Mouse (Mus musculus): Measurements from ENCODE around the gene Pacrg. TPM values are rescaled to one million over a fixed set of nuclear protein-coding genes. Genes with fewer than 3 reads are reported as not detected.

Gene Pacrg
- polyA plus RNA-seq, 1 experiment, result 5.5 TPM

DNA sequence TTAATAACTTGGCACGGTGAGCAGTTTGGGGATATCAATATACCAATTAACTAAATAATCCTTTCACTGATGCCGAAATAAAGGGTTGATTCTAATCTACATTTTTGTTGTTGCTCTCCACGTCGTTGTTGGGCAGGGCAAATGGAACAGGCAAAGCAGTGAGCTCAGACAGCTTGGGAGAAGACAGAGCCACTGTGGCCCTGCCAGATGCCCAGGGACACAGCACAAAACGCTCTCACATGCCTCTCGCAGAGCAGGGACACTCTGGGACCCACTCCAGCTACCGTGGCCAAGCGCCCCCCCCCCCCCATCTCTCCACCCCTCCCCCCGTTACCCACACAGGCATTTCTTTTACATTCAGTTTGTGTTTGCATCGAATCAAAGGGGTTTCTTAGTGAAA is 332.6 kb downstream of the Pacrg start:
- H3K79me3 ChIP-seq (ENCODE audit: low read depth), result no peaks in the 10 kb centered on the region
- TF ChIP-seq FOSL1 (IDR thresholded peaks at IDR 0.05; ENCODE audit: insufficient read depth, low read length, poor library complexity, severe bottlenecking), result no peak
- TF ChIP-seq USF1 (IDR thresholded peaks at IDR 0.05; ENCODE audit: low read depth), result no peak
- TF ChIP-seq CTCF (IDR thresholded peaks at IDR 0.05; ENCODE audit: control insufficient read depth, insufficient read depth, insufficient read length), result no peak
- no peak for TF ChIP-seq MYOD1 (IDR thresholded peaks at IDR 0.05; ENCODE audit: control insufficient read depth, insufficient read length, low read depth)
- TF ChIP-seq CEBPB (IDR thresholded peaks at IDR 0.05; ENCODE audit: low read depth), result no peak
- no peak for TF ChIP-seq MYOG (IDR thresholded peaks at IDR 0.05; ENCODE audit: control insufficient read depth, extremely low read depth, insufficient read length)
- no peak for TF ChIP-seq MAX (IDR thresholded peaks at IDR 0.05)
- no peaks in the 10 kb centered on the region for H3K79me2 ChIP-seq (ENCODE audit: control insufficient read depth, insufficient read depth)
- no peaks in the 10 kb centered on the region for H3K27me3 ChIP-seq (ENCODE audit: control insufficient read depth, insufficient read depth, insufficient read length)
- no peak overlapping the region for H3ac ChIP-seq (ENCODE audit: control insufficient read depth, insufficient read length, low read depth)
- H3K4me3 ChIP-seq (ENCODE audit: insufficient read depth, poor library complexity, severe bottlenecking), result no peak overlapping the region
- no peaks in the 10 kb centered on the region for H3K36me3 ChIP-seq (ENCODE audit: control insufficient read depth, insufficient read depth)

DNA sequence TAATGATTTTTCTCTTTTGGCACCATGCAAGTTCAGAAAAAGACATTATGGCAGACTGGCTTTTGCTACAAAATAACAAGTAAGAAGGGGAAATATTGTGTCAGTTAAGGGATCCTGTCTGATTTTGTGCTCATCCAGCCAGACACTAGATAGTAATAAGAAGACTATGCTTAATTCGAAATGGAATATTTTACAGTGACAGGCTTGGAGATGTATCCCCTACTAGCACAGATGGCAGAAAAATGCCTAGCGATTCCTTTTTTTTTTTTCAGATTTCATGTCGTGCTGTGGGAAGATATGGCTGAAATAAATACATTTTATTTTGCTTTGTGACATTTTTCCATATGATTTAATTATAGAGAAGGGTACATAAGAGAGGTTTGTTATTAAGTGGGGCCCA is 333.2 kb downstream of the Pacrg start:
- TF ChIP-seq FOSL1 (IDR thresholded peaks at IDR 0.05; ENCODE audit: insufficient read depth, low read length, poor library complexity, severe bottlenecking) (no peak), CTCF (IDR thresholded peaks at IDR 0.05; ENCODE audit: control insufficient read depth, insufficient read depth, insufficient read length) (no peak)
- no peak overlapping the region for H3K4me3 ChIP-seq (ENCODE audit: insufficient read depth, poor library complexity, severe bottlenecking)

DNA sequence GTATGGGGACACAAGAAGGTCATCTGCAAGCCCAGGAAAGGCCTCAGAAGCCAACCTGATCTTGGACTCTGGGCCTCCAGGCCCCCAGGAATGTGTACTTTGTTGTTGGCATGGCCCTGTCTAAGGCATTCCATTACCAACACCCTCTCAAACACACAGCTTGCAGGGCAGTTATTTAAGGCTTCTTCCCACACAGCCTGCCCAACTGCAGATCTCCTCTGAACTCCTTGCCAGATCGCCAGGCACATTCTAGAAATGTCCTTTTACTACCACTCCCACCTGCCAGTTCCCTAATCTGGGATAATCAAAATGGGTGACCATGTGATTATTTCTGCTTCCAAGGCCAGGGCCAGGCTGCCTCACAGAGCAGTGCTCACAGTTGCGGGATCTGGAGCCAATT is 338.7 kb downstream of the Pacrg start:
- H3K27me3 ChIP-seq (ENCODE audit: control insufficient read depth, insufficient read depth, insufficient read length), result no peaks in the 10 kb centered on the region
- no peak overlapping the region for H3ac ChIP-seq (ENCODE audit: control insufficient read depth, insufficient read length, low read depth)
- no peaks in the 10 kb centered on the region for H3K79me3 ChIP-seq (ENCODE audit: low read depth)
- TF ChIP-seq FOSL1 (IDR thresholded peaks at IDR 0.05; ENCODE audit: insufficient read depth, low read length, poor library complexity, severe bottlenecking) (no peak), MYOG (IDR thresholded peaks at IDR 0.05; ENCODE audit: control insufficient read depth, extremely low read depth, insufficient read length) (no peak), USF1 (IDR thresholded peaks at IDR 0.05; ENCODE audit: low read depth) (no peak), MAX (IDR thresholded peaks at IDR 0.05) (no peak), MYOD1 (IDR thresholded peaks at IDR 0.05; ENCODE audit: control insufficient read depth, insufficient read length, low read depth) (no peak), CEBPB (IDR thresholded peaks at IDR 0.05; ENCODE audit: low read depth) (no peak), CTCF (IDR thresholded peaks at IDR 0.05; ENCODE audit: control insufficient read depth, insufficient read depth, insufficient read length) (no peak)
- no peaks in the 10 kb centered on the region for H3K79me2 ChIP-seq (ENCODE audit: control insufficient read depth, insufficient read depth)
- H3K4me3 ChIP-seq (ENCODE audit: insufficient read depth, poor library complexity, severe bottlenecking), result no peak overlapping the region
- H3K36me3 ChIP-seq (ENCODE audit: control insufficient read depth, insufficient read depth), result no peaks in the 10 kb centered on the region

More for the DNA sequence above, 333.2 kb downstream of the Pacrg start:
- H3K79me3 ChIP-seq (ENCODE audit: low read depth), result no peaks in the 10 kb centered on the region
- H3K36me3 ChIP-seq (ENCODE audit: control insufficient read depth, insufficient read depth), result no peaks in the 10 kb centered on the region
- no peaks in the 10 kb centered on the region for H3K27me3 ChIP-seq (ENCODE audit: control insufficient read depth, insufficient read depth, insufficient read length)
- no peak overlapping the region for H3ac ChIP-seq (ENCODE audit: control insufficient read depth, insufficient read length, low read depth)
- H3K79me2 ChIP-seq (ENCODE audit: control insufficient read depth, insufficient read depth), result no peaks in the 10 kb centered on the region

DNA sequence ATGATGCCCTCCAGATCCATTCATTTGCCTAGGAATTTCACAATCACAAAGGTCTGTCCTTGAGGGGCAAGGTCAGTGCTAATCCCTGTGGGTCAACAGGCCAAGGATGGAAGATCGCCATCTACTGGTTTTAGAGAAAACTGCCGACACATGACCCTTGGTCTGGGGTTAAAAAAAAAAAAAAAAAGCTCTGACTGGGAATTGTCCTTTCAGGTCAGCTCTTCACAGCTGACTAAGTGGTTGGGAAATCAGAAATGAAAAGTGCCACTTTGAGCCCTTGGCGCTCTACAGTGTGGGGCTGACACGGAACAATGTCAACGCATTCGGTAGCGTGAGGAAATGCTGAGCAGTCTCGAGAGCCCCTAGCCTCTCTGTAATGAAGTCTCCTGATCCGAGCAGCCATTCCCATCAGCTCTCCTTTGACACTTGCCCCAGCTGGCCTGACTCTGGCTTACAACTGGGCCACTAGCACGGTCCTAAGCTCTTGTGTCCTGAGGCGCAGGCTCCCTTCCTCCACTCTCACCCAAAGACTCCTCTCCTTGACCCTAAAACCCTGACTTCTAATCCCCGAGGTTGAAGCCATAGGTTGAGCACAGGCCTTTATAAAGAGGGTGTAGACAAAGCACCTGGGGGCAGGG is 339.2 kb downstream of the Pacrg start:
- Histone ChIP-seq H3K79me2 (ENCODE audit: control insufficient read depth, insufficient read depth) (no peaks in the 10 kb centered on the region), H3K4me3 (ENCODE audit: insufficient read depth, poor library complexity, severe bottlenecking) (no peak overlapping the region), H3ac (ENCODE audit: control insufficient read depth, insufficient read length, low read depth) (no peak overlapping the region), H3K36me3 (ENCODE audit: control insufficient read depth, insufficient read depth) (no peaks in the 10 kb centered on the region), H3K79me3 (ENCODE audit: low read depth) (no peaks in the 10 kb centered on the region), H3K27me3 (ENCODE audit: control insufficient read depth, insufficient read depth, insufficient read length) (no peaks in the 10 kb centered on the region)
- no peak for TF ChIP-seq MAX (IDR thresholded peaks at IDR 0.05)
- no peak for TF ChIP-seq MYOG (IDR thresholded peaks at IDR 0.05; ENCODE audit: control insufficient read depth, extremely low read depth, insufficient read length)
- no peak for TF ChIP-seq CEBPB (IDR thresholded peaks at IDR 0.05; ENCODE audit: low read depth)
- no peak for TF ChIP-seq MYOD1 (IDR thresholded peaks at IDR 0.05; ENCODE audit: control insufficient read depth, insufficient read length, low read depth)
- peak; percentile 2 for TF ChIP-seq CTCF (IDR thresholded peaks at IDR 0.05; ENCODE audit: control insufficient read depth, insufficient read depth, insufficient read length)

DNA sequence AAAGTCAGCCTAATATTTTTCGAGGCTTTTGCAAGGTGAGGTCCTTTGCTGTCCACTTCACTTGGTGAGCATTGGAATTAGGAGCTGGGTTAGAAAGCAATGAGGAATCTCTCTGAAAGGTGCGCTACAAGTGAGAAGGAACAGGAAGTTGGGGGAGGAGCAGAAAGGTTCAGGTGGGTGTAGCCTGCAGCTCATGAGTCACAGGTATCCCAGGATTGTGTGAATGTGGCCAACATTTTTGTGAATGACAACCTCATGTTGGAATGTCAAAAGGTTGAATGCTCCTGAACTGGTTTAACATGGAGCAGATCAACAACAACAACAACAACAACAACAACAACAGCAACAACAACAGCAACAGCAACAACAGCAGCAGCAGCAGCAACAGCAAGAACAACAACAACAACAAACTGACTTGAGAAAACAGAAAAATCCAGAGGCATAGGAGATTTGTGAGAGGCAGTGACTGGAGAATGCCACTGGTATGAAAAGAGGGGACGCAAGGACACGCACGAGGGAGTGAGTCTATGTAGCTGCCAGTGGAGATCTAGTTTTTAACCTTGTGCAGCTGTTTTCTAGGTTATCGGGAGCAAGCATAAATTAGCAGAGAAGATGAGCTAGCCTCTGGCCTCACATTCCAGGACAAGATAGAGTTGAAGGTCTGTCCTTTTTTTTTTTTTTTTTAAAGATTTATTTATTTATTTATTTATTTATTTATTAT is 341.0 kb downstream of the Pacrg start:
- Histone ChIP-seq H3ac (ENCODE audit: control insufficient read depth, insufficient read length, low read depth) (no peak overlapping the region), H3K4me3 (ENCODE audit: insufficient read depth, poor library complexity, severe bottlenecking) (no peak overlapping the region), H3K36me3 (ENCODE audit: control insufficient read depth, insufficient read depth) (no peaks in the 10 kb centered on the region), H3K79me2 (ENCODE audit: control insufficient read depth, insufficient read depth) (no peaks in the 10 kb centered on the region), H3K27me3 (ENCODE audit: control insufficient read depth, insufficient read depth, insufficient read length) (no peaks in the 10 kb centered on the region), H3K79me3 (ENCODE audit: low read depth) (no peaks in the 10 kb centered on the region)
- TF ChIP-seq FOSL1 (IDR thresholded peaks at IDR 0.05; ENCODE audit: insufficient read depth, low read length, poor library complexity, severe bottlenecking) (no peak), MAX (IDR thresholded peaks at IDR 0.05) (no peak), CTCF (IDR thresholded peaks at IDR 0.05; ENCODE audit: control insufficient read depth, insufficient read depth, insufficient read length) (no peak), MYOG (IDR thresholded peaks at IDR 0.05; ENCODE audit: control insufficient read depth, extremely low read depth, insufficient read length) (no peak), CEBPB (IDR thresholded peaks at IDR 0.05; ENCODE audit: low read depth) (no peak), USF1 (IDR thresholded peaks at IDR 0.05; ENCODE audit: low read depth) (no peak), MYOD1 (IDR thresholded peaks at IDR 0.05; ENCODE audit: control insufficient read depth, insufficient read length, low read depth) (no peak)
